Mouse (Mus musculus) embryonic facial prominence, embryonic 14.5 days (tissue): ENCODE results near the gene Ap3s2. TPM values are rescaled to one million over a fixed set of nuclear protein-coding genes. Genes with fewer than 3 reads are reported as not detected.

Experiments
- ATAC-seq: fragments of 200-750 bp; cut with Nextera tagmentation; 2 replicates; pipeline ENCODE4 v1.8.0; 2017; ENCODE audit warnings: low read depth, moderate number of reproducible peaks, moderate TSS enrichment
- DNase-seq: peaks from one replicate; pipeline ENCODE4 v3.0.0-alpha.2; 2015; ENCODE audit warnings: low spot score
- H3K27ac ChIP-seq: fragments of 300-500 bp; sonication (generic); replicated peaks from 2 replicates; pipeline ENCODE4 v1.5.1; 2014; ENCODE audit warnings: low read depth, mild to moderate bottlenecking, low read length, moderate library complexity
- H3K27me3 ChIP-seq: fragments of 300-500 bp; sonication (generic); replicated peaks from 2 replicates; pipeline ENCODE4 v1.6.1; 2014; ENCODE audit warnings: low read length; ENCODE audit not compliant: control insufficient read depth, insufficient read depth
- H3K36me3 ChIP-seq: fragments of 300-500 bp; sonication (generic); 2 replicates; pipeline ENCODE4 v1.6.1; 2014; ENCODE audit warnings: low read length, mixed read lengths; ENCODE audit not compliant: control insufficient read depth, insufficient read depth
- H3K4me1 ChIP-seq: fragments of 300-500 bp; sonication (generic); 2 replicates; pipeline ENCODE4 v1.6.1; 2014; ENCODE audit warnings: antibody characterized with exemption, low read length; ENCODE audit not compliant: control insufficient read depth, insufficient read depth
- H3K4me2 ChIP-seq: fragments of 300-500 bp; sonication (generic); 2 replicates; pipeline ENCODE4 v1.6.1; 2014; ENCODE audit warnings: low read depth, mild to moderate bottlenecking, low read length, moderate library complexity, mixed read lengths
- H3K4me3 ChIP-seq: fragments of 300-500 bp; sonication (generic); 2 replicates; pipeline ENCODE4 v1.5.1; 2014; ENCODE audit warnings: low read depth, mild to moderate bottlenecking, low read length
- H3K9ac ChIP-seq: fragments of 300-500 bp; sonication (generic); 2 replicates; pipeline ENCODE4 v1.6.1; 2014; ENCODE audit warnings: low read depth, mild to moderate bottlenecking, low read length, moderate library complexity, mixed read lengths
- H3K9me3 ChIP-seq: fragments of 300-500 bp; sonication (generic); 2 replicates; pipeline ENCODE4 v1.6.1; 2016; ENCODE audit warnings: low read length; ENCODE audit not compliant: control insufficient read depth
- WGBS: fragments of 180-500 bp; shearing (Covaris S2); extraction: QIAGEN DNeasy Blood & Tissue Kit; methylation state at CpG from one replicate; pipeline ENCODE4 v1.1.7; 2014; 5-methylcytosine and 5-hydroxymethylcytosine counted together
- polyA plus RNA-seq: library from polyadenylated mRNA; unstranded; fragments of >200 nt; fragmentation: Nextera tagmentation; extraction: Ambion mirVana; gene quantifications from 2 replicates; pipeline ENCODE4 v1.2.1, GENCODE M21; 2014

Ap3s2 gene
- polyA plus RNA-seq, result 30.0 and 31.9 TPM in 2 replicates

GRCm38 (mm10) chr7:79920344-79920983, at the start of gene Ap3s2:
Ap3s2 (minus strand) TSS chr7:79920649.
- Histone ChIP-seq H3K4me1 (peaks cover 7% of the 10 kb centered on the region), H3K36me3 (no peaks in the 10 kb centered on the region), H3K27me3 (no peaks in the 10 kb centered on the region), H3K9ac (peak within 1 kb of the TSS; percentile 84), H3K9me3 (no peaks in the 10 kb centered on the region), H3K4me2 (peak within 1 kb of the TSS; percentile 78), H3K27ac (peak within 1 kb of the TSS; percentile 53), H3K4me3 (peak within 1 kb of the TSS; percentile 70)
- under 1% methylated on average over 34 of the region's 34 CpGs for WGBS
- ATAC-seq, result peak; percentile 97
- peak; percentile 92 for DNase-seq

GRCm38 (mm10) chr7:79968326-79968725, 47.9 kb upstream of the Ap3s2 start:
- no peaks in the 10 kb centered on the region for H3K27me3 ChIP-seq
- H3K4me1 ChIP-seq, result no peaks in the 10 kb centered on the region
- no peak overlapping the region for H3K4me3 ChIP-seq
- WGBS, result 88% methylated on average over 6 of the region's 6 CpGs
- no peaks in the 10 kb centered on the region for H3K9me3 ChIP-seq
- H3K9ac ChIP-seq, result no peak overlapping the region
- H3K36me3 ChIP-seq, result no peaks in the 10 kb centered on the region
- H3K4me2 ChIP-seq, result no peak overlapping the region
- ATAC-seq (no peak), DNase-seq (no peak)
- H3K27ac ChIP-seq, result no peak overlapping the region

GRCm38 (mm10) chr7:79961600-79961999, 41.2 kb upstream of the Ap3s2 start:
- Histone ChIP-seq H3K27me3 (no peaks in the 10 kb centered on the region), H3K4me1 (no peaks in the 10 kb centered on the region), H3K4me3 (no peak overlapping the region), H3K9ac (no peak overlapping the region), H3K9me3 (no peaks in the 10 kb centered on the region), H3K4me2 (no peak overlapping the region), H3K36me3 (no peaks in the 10 kb centered on the region), H3K27ac (no peak overlapping the region)
- 68% methylated on average over 1 of the region's 1 CpGs for WGBS
- DNase-seq (no peak), ATAC-seq (no peak)

GRCm38 (mm10) chr7:79956131-79956530, 35.7 kb upstream of the Ap3s2 start:
- no peak for ATAC-seq
- Histone ChIP-seq H3K4me3 (no peak overlapping the region), H3K9me3 (0 out of 2 replicates have a peak, but pooled peaks cover 6% of the 10 kb centered on the region), H3K4me1 (no peaks in the 10 kb centered on the region), H3K9ac (no peak overlapping the region), H3K36me3 (no peaks in the 10 kb centered on the region), H3K27ac (no peak overlapping the region), H3K27me3 (no peaks in the 10 kb centered on the region), H3K4me2 (no peak overlapping the region)
- no peak for DNase-seq
- 85% methylated on average over 1 of the region's 1 CpGs for WGBS

GRCm38 (mm10) chr7:79954890-79955289, 34.4 kb upstream of the Ap3s2 start:
- Histone ChIP-seq H3K4me2 (no peak overlapping the region), H3K9me3 (0 out of 2 replicates have a peak, but pooled peaks cover 6% of the 10 kb centered on the region), H3K4me1 (no peaks in the 10 kb centered on the region), H3K27ac (no peak overlapping the region), H3K4me3 (no peak overlapping the region), H3K36me3 (no peaks in the 10 kb centered on the region), H3K9ac (no peak overlapping the region), H3K27me3 (no peaks in the 10 kb centered on the region)
- 94% methylated on average over 1 of the region's 1 CpGs for WGBS
- no peak for ATAC-seq
- no peak for DNase-seq

- ATAC-seq (no peak), DNase-seq (no peak)
- Histone ChIP-seq H3K4me1 (no peaks in the 10 kb centered on the region), H3K27me3 (no peaks in the 10 kb centered on the region), H3K9me3 (0 out of 2 replicates have a peak, but pooled peaks cover 6% of the 10 kb centered on the region), H3K4me2 (no peak overlapping the region), H3K4me3 (no peak overlapping the region), H3K36me3 (no peaks in the 10 kb centered on the region), H3K27ac (no peak overlapping the region), H3K9ac (no peak overlapping the region)
- 75% methylated on average over 3 of the region's 3 CpGs for WGBS
Measured at GRCm38 (mm10) chr7:79951038-79951437, 30.6 kb upstream of the Ap3s2 start.

- Histone ChIP-seq H3K9ac (no peak overlapping the region), H3K27me3 (no peaks in the 10 kb centered on the region), H3K36me3 (no peaks in the 10 kb centered on the region), H3K9me3 (0 out of 2 replicates have a peak, but pooled peaks cover 6% of the 10 kb centered on the region), H3K4me1 (no peaks in the 10 kb centered on the region), H3K4me2 (no peak overlapping the region), H3K27ac (no peak overlapping the region), H3K4me3 (no peak overlapping the region)
- 66% methylated on average over 6 of the region's 6 CpGs for WGBS
- DNase-seq (no peak), ATAC-seq (no peak)
Measured at GRCm38 (mm10) chr7:79950236-79950635, 29.8 kb upstream of the Ap3s2 start.

- ATAC-seq, result peak; percentile 48
- no peak overlapping the region for H3K27ac ChIP-seq
Measured at GRCm38 (mm10) chr7:79935511-79936205, 15.2 kb upstream of the Ap3s2 start.

More at GRCm38 (mm10) chr7:79935511-79936205, 15.2 kb upstream of the Ap3s2 start:
- peak overlapping the region; percentile 78 for H3K4me2 ChIP-seq
- peaks cover 5% of the 10 kb centered on the region for H3K4me1 ChIP-seq
- peak; percentile 23 for DNase-seq
- H3K36me3 ChIP-seq, result no peaks in the 10 kb centered on the region
- peak overlapping the region; percentile 73 for H3K9ac ChIP-seq
- 15% methylated on average over 19 of the region's 19 CpGs for WGBS
- no peaks in the 10 kb centered on the region for H3K9me3 ChIP-seq
- no peaks in the 10 kb centered on the region for H3K27me3 ChIP-seq
- H3K4me3 ChIP-seq, result peak overlapping the region; percentile 52
